Mouse (Mus musculus): ENCODE measurements around the gene Dpf2.

The Dpf2 gene

GRCm38 (mm10) chr19:5935266-5935665, 22.5 kb upstream of the Dpf2 start:
- no peak for DNase-seq

- DNase-seq: no peak
Observed at GRCm38 (mm10) chr19:5929634-5930596, 17.1 kb upstream of the Dpf2 start.

GRCm38 (mm10) chr19:5928546-5928945, 15.7 kb upstream of the Dpf2 start:
- no peak for DNase-seq

DNA sequence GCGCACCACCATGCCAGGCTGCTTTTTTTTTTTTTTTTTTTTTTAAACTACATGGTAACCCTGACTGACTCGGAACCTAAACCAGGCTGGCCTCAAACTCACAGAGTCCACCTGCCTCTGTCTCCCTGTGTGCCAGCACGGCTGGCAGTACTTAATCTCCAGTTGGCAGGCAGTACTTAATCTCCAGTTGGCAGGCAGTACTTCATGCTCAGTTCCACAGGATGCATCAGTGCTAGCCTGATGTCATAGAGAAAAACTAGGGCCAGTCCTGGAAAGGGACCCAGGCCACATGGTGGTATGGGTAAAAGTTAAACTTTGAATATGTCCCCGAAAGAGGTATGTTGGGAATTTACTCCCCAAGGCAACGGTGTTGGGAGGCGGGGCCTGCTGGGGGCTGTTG, 15.3 kb upstream of the Dpf2 start:
- no peak for DNase-seq

GRCm38 (mm10) chr19:5927532-5927931, 14.7 kb upstream of the Dpf2 start:
- DNase-seq: no peak

- no peak for DNase-seq
Observed at GRCm38 (mm10) chr19:5927026-5927425, 14.2 kb upstream of the Dpf2 start.

DNA sequence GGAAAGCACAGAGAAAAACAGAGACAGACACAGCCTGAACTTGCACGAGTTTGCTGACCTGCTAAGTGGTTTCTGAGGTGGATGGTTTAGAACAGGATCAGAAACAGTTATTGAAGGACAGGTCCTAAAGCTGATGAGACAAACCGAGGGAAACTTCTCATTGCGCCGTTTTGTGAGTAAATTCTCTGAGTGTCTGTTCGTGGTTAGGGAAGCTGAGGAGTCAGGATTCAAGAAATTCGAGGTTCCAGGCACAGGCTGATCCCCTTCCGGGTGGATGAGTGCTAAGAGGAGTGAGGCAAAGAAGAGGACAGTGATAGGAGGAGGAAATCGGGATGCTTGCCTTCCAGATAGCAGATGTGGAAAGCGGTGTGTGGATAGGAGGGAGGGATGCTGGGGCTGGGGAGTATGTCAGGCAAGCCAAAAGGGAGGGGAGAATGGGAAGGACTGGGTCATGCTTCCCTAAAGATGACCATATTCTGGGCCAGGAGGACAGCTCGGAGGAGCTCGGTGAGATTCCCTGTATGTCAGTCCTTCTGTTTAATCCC, 12.6 kb upstream of the Dpf2 start:
- DNase-seq: no peak

- peak; percentile 88 to 89 for DNase-seq
Observed at GRCm38 (mm10) chr19:5924713-5925093, 11.9 kb upstream of the Dpf2 start, which contains the start of gene Cdc42ep2. TSS of gene Cdc42ep2 (minus strand) at chr19:5924816.

DNA sequence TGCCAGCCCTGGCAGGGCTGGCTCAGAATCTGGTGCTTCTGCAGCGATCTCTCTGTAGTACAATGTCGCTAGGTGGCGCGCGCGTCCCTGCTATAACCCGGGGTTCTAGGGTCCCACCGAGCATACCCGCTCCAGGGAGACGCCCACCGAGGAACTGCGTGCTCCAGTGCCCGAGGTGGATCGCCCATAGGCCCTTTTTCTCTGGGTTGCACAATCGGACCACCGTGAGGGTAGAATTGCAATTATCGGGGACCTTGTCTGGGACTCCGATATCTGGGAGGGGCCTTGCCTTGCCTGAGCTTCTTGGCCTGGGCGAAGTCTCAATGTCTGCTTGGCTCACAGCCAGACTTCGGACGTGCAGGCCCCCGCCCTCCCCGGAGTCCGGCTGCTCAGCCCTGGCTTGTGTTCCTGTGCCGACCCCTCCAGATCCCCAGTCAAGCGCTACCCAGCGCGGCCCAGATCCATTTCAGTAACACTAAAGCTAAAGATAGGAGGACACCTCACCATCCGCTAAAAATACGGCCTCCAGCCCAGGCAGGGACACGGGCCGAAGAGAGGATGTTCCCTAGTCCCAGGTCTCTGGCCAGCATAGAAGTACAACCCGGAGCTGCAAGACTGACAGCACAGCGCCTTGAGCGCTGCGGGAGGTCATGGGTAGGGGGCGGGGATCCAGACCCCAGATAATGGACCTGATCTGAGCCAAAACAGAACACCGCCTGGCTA, 11.3 kb upstream of the Dpf2 start:
- peak; percentile 73 to 74 for DNase-seq

- no peak for DNase-seq
Observed at GRCm38 (mm10) chr19:5922963-5923362, 10.2 kb upstream of the Dpf2 start.

DNA sequence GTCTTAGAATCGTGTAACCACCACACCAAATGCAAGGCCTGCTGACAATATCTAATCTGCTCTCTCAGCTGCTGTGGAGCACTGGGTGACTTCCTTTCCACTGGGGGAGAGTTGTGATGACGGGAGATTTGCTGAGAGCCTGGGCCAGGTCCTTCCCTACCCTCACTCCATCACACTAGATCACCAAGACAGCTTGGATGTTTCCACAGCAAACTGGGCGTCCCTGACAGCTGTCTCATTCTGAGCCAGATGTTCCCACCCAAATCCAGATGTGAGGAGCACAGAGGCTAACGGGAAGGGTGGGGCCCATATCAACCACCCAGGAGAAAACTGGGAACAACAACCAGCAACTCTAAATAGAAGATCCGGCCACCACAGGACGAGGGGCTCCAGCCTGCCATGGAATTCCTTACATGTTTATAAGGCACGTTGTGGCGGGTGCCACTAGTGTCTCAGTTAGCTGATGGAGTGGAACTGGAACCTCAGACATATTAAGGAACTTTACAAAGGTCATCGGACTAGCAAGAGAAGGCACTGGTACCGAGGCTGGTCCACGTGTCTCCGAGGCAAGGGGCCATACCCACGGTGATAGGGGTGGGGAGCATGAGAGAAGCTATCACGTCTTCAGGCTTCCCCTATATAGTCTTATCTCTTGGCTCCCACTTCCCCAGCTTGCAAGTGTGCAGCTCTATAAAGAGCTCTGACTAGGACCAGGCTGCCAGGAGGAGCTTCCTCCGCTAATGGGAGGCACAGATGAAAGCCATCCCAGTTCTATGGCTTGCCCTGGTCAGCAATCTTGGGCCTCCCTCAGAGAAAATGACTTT, 9.5 kb upstream of the Dpf2 start:
- no peak for DNase-seq

DNA sequence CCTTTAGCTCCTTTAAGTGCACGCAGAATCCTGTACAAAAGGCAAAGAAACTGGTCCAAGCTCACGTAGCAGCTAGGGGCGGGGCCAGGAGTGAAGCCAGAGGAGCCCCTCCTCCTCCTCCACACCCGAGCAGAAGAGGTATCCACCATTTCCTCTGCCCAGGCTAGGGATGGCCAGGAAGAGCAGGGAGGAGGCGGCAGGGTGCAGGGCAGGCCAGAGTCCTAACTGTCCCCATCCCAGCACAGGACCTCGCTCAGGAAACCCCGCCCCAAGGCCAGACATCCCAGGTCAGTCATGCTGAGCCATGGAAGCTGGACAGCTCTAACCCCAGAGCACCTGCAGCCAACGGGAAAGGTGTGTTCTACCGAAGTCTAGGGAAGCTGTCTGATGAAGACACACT, 8.9 kb upstream of the Dpf2 start:
- DNase-seq: no peak

- DNase-seq: peak; percentile 99
Observed at GRCm38 (mm10) chr19:5912103-5913006, 455 bp downstream of the Dpf2 start.

GRCm38 (mm10) chr19:5911430-5912102, 1.2 kb downstream of the Dpf2 start:
- no peak for DNase-seq

GRCm38 (mm10) chr19:5910221-5910620, 2.6 kb downstream of the Dpf2 start:
- no peak for DNase-seq

DNA sequence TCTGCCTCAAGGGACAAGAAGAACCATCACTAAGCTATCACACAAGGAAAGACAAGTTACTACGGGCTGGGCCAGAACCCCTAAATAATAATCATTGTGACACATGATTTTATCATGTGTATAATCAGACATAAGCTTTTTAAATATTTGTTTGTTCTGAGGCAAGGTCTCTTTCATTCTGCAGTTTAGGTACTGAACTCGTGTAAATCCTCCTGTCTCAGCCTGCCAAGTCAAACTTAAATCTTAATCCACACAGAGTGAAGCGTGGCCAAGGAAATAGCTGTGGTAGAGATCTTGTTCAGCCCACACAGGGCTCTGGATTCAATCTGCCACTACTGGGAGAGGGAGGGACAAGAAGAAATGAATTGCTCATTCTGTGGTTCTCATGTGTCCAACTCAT, 5.5 kb downstream of the Dpf2 start:
- DNase-seq: no peak

GRCm38 (mm10) chr19:5894002-5894678, 18.7 kb downstream of the Dpf2 start, which contains the start of gene Tigd3:
TSS of gene Tigd3 (minus strand) at chr19:5894149.
- DNase-seq: peak; percentile 92 to 96

GRCm38 (mm10) chr19:5893282-5894001, 19.4 kb downstream of the Dpf2 start:
- no peak for DNase-seq

DNA sequence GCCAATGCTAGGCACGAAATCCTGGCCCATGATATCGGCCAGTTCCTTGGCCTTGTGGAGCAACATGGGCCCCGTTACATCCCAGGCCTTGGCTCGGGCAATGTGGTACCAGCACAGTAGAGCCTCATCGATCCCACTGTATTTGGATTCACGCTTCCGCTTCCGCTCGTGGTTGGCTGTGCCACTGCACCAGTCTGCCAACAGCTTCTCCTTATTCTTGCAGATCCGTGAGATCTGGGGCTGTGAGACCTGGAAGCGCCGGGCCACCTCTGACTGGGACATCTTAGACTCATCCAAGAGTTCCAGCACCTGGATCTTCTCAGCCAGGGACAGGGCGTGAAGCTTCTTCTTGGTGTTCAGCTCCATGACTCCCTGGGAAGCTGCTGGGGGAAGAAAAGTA, 20.1 kb downstream of the Dpf2 start:
- no peak for DNase-seq

GRCm38 (mm10) chr19:5892262-5892661, 20.5 kb downstream of the Dpf2 start:
- DNase-seq: no peak
